Mouse (Mus musculus): ENCODE measurements around the gene Dbx1.

DNA sequence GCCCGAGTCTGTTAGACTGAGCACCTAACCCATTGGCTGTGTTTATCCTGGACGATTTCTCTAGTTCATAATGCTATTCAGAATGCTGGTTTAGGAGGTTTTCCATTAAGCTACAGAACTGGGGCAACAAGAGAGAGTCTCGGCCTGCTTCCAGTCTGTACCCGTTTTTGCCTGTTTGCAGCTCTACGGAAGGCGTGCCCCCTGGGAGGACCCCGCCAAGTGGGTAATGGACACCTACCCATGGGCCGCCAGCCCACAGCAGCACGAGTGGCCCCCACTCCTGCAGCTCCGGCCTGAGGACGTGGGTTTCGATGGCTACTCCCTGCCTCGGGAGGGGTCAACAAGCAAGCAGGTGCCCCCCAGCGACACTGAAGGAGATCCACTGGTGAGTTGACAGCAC is 32.4 kb downstream of the Dbx1 start:
- no peak for TF ChIP-seq GATA1 (IDR thresholded peaks at IDR 0.05; ENCODE audit: borderline replicate concordance, low read length)
- TF ChIP-seq FLI1 (IDR thresholded peaks at IDR 0.05; ENCODE audit: low read length) = no peak
